Mouse (Mus musculus) liver (tissue): Measurements from ENCODE around the gene Tmpo.

Experiments used
- DNase-seq: peaks from one replicate; pipeline ENCODE4 v3.0.0-alpha.2; 2020; ENCODE audit warnings: mixed read lengths

Tmpo gene

DNA sequence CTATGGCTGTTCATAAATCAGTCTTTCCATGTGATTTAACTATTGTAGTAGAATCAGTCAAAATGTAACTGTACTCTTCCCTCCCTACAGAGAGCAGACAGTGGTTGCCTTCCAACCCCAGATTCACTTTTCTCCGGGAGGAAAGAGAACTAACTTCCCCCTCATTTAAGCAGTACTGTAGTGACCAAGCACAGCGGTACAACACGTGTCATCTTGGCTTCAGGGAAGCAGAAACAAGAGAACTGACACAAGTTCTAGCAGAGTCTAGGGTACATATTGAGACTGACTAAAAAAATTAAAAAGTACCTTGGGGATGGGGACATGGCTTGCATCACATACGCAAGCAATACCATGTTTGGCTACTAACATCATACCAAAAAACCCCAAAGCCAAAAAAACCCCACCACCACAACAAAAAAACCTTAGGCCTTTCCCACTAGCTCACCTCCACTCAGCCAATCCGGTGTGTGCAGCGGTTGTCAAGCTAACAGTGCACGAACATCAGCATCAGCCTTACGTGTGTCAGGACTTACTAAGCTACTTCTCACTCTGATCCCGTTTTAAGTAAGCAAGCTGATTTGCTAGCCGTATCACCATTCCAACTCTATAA is 27.1 kb downstream of the Tmpo start:
- DNase-seq = no peak

DNA sequence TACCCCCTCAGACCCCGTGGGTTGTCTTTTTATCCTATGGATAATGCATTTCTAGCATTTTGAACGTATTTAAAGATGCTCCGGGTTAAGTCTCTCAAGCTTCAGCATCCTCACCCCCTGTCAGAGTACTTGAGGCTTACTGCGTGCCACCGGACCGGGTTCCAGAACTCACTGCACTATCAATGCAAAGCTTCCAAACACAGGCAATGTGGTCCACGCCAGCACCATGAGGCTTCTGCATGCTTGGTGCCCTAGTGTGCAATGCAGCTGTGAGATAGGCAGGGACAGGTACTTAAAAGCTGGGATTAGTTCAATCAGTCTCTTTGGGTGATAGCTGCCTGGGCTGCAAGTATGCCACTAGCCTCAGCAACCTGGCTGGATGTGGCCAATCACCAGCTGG is 35.7 kb downstream of the Tmpo start:
- DNase-seq = no peak

DNA sequence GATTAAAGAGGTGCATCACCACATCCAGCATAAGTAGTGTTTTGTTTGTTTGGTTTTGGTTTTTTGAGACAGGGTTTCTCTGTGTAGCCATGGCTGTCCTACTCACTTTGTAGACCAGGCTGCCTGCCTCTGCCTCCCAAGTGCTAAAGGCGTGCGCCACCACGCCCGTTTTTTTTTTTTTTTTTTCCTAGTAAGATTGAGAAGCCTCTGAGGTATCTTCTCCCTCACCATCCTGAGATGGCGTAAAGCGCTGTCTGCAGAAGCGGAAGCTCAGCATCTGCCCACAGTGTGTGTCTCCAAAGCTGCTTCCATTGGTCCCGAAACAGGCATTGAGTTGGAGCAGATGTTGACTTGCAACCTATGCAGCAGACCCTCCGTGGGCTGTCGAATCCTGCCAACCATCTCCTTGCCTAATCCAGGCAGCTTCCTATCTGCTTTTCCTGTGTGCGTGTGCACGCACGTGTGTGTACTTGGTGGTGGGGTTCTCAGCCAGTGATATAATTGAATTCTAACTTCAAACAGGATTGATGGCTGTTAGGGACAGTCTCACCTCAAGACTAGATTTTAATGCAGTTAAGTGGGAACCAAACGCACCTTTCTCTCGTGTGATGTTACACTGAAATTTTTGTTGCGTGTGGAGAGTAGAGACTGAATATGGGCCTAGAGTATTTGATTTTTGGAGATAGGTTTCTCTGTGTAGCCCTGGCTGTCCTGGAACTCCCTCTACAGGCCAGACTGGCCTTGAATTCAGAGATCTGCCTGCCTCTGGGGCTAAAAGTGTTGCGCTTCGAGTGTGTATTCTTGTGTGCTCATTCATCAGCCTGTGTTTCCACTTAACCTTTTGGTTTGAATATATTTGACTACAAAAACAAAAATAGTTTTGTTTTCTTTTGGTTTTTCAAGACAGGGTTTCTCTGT is 37.5 kb downstream of the Tmpo start:
- no peak for DNase-seq

DNA sequence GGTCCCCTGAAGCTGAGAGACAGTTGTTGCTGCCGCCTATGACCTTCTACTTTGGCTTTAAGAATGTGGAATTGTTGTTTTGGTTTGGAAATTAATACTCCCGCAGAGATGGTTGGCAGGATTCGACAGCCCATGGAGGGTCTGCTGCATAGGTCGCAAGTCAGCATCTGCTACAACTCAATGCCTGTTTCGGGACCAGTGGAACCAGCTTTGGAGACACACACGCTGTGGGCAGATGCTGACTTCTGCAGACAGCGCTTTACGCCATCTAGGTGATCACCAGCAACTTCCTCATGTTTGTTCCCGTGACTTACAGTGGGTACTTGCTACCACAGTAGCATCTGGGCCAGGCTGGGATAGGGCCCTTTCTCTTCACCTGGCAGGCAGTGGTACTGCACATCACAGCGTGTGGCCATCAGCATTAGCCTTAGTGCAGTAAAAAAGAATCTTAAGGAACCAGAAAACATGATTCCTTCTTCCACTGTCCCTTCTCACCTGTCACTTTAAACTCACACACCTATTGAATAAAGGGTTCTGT is 38.4 kb downstream of the Tmpo start:
- no peak for DNase-seq

DNA sequence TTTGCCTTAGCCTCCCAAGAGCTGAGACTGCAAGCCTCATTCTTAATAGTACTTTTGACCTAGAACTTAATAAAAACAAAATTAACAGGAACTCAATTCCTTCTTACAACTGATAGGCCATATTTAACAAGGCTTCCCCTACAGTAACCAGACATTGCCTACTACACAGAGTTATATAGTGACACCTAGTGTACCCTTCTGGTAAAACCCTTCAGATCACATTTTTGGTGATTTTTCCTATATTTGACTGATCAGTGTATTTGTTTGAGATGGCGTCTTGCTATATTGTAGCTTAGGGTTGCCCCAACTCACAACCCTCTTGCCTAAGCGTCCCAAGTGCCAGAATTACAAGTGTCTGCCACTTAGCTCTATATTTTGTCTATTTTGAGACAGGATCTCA is 39.6 kb downstream of the Tmpo start:
- DNase-seq = no peak

DNA sequence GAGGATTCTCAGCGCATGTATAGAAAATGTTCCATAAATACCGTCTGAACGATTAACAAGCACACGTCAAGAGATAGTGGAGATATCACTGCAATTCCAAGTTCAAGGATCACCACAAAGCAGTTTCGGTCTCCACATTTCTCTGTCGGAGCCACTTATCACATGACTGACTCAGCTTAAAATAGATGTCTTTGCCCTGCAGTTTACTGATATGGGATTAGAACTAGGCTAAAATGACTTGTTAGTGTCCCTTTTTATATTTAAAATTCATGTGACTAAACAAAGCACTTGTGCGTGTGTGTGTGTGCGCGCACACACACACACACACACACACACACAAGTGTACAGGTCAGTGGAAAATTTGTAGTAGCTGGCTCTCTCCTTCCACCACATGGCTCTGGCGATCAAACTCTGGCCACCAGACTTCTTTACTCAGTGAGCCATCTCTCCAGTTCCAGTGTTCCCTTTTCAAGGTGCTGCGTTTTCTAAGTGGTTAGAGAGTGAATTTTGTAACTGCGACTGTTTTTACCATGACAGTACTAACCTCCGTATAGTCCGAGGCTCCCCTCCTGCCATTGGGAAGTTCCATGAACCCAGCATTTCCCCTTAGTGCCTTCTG is 41.9 kb downstream of the Tmpo start:
- no peak for DNase-seq

DNA sequence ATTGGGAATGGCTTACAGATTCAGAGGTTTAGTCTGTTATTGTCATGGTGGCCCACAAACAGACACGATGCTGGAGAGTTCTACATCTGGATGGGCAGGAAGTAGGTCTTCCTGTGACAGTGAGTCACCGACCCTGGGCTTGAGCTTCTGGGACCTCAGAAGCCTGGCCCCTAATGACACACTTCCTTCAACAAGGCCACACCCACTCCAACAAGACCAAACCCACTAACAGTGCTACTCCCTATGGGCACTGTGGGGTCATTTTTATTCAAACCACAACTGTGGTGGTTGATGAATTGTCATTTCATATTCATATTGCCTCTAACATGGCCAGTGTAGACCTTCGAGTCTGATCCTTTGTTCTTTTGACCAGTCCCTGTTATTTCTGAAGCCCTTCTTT is 42.8 kb downstream of the Tmpo start:
- no peak for DNase-seq

DNA sequence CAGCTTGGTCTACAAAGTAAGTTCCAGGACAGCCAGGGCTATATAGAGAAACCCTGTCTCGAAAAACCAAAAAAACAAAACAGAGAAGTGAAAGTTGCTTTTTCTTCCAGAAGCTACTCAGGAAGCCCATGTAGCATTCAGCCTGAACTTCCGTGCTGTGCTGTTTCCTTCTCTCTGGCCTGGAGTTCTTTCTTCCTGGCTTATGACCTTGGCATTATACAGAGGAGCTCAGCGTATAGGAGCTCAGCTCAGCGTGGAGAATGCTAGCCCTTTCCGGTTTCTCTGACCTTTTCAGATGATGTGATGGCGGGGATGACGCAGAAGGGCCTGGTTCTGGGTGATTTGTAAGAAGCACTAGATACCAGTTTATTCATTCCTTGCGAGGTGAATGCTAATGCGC is 43.7 kb downstream of the Tmpo start:
- no peak for DNase-seq

DNA sequence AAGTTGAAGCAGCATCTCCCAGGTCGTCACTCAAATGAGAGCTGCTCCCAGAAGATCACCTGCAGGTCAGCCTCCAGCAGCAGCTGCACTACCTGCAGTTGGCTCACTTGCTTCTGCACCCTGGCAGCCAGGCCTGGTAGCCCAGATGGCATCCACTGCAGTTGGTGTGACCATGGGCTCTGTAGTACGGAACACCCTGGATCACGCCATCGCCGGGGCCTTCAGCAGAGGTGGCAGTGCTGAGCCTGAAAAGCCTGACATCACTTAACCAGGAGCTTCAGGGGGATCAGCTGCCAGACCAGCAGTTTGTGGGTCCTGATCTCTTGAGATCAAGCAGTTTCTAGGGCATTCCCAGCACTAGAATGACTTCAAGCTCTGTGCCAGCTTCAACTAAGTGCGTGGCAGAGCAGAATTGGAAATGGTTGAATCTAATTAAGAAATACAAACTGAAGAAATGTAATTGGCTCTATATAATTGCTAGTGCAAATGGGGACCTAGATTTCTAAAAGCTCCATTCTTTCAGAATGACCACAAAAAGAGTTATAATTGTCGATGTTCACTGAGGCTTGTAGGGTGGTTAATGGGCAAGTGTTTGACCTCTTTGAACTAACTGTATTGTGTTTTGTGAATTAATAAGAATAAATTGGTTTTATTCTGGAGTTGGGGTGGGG is 45.7 kb downstream of the Tmpo start:
- DNase-seq = no peak

DNA sequence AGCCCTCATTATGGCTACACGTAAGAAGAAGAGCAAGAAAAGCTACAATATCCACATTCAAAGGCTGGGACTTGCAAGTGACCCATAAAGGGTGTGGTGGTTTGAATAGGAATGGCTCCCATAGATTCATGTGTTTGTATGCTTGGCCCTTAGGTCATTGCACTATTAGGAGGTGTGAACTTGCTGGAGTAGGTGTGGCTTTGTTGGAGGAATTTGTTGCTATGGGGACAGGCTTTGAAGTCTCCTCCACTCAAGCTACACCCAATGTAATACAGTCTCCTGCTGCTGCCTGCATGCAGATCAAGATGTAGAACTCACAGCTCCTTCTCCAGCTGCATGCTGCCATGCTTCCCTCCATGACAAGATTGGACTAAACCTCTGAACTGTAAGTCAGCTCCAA is 49.5 kb downstream of the Tmpo start:
- no peak for DNase-seq

DNA sequence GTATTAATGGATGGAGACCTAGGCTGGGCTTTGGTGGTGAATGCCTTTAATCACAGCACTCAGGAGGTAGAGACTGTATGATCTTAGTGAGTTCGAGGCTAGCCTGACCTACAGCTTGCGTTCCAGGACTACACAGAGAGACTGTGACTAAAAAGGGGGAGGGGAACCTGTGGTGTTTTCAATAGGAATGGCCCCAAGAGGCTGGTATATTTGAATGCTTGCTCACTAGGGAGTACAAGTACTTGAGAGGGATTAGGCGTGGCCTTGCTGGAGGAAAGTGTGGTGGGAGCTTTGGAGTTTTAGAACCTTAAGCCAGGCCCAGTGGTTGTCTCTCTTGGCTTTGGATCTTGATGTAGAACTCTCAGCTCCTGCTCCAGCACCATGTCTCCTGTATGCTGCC is 50.3 kb downstream of the Tmpo start:
- DNase-seq = no peak

DNA sequence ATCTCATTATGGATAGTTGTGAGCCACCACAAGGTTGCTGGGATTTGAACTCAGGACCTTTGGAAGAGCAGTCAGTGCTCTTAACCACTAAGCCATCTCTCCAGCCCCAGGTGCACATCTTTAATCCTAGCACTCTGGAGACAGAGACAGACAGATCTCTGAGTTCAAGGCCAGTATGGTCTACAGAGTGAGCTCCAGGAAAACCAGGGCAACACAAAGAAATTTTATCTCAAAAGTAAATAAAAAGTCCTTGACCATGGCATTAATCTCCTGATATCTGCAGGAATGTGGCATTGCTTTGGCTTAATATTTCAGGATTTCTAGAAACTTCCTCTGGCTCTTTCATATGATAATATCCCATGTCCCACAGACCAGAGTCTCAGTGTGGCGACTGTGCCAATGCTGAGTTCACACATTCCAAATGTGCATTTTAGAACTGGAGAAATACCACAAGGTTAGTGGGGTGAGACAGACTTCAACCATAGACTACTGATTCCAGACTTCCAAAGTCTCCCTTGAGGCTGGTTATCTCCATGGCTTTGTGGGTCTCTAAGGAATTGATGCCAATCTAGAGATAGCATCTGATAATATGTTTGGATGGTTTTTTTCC is 52.5 kb downstream of the Tmpo start:
- DNase-seq = no peak

DNA sequence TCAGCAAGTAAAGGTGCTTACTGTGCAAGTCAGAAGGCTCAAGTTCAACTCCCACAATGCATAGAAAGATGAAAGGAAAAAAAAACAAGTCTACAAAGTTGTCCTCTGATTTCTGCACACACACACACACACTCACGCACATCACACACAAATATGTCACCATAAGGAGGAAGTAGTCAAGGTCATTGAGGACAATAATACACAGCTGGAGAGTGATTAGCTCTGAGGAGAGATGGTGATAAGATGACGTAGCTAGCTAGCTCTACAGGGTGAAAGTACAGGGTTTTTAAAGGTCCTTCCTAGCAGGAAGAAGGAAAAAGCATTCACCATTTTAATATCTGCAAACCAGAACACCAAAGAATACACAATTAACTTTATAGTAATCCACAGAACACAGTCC is 53.7 kb downstream of the Tmpo start:
- DNase-seq = no peak

DNA sequence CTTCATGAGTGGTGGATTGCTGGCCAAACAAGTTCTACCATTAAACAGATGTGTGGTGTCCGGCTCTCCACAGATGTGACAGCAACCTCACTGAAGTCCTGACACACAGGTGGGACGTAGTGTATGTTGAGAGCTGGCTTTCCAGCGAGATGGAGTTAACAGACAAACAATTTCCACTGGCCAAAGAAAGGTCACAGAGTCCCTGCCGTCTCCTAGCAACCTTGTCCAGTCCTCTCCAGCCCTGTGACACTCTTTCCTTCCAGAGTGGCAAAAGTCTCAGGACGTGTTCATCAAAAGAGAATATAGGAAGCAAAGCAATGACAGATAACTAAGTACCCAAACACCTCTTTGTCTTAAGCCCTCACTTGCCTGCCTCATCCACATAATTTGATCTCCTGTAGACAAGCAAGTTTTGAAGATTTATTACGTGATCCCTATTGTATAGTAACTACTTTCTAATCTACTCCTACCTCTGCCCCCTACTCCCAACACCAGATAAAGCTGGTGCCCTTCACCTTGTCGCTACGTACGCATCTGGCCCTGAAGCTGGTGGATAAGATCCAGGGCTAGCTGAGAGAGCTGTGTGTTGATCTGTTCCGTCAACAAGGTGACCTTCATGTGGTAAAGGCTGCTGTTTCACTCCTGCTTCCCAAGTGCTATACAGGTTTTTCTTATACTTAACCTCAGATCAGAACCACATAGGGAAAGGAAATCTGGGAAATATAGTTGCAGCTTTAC is 54.3 kb downstream of the Tmpo start:
- DNase-seq = no peak

DNA sequence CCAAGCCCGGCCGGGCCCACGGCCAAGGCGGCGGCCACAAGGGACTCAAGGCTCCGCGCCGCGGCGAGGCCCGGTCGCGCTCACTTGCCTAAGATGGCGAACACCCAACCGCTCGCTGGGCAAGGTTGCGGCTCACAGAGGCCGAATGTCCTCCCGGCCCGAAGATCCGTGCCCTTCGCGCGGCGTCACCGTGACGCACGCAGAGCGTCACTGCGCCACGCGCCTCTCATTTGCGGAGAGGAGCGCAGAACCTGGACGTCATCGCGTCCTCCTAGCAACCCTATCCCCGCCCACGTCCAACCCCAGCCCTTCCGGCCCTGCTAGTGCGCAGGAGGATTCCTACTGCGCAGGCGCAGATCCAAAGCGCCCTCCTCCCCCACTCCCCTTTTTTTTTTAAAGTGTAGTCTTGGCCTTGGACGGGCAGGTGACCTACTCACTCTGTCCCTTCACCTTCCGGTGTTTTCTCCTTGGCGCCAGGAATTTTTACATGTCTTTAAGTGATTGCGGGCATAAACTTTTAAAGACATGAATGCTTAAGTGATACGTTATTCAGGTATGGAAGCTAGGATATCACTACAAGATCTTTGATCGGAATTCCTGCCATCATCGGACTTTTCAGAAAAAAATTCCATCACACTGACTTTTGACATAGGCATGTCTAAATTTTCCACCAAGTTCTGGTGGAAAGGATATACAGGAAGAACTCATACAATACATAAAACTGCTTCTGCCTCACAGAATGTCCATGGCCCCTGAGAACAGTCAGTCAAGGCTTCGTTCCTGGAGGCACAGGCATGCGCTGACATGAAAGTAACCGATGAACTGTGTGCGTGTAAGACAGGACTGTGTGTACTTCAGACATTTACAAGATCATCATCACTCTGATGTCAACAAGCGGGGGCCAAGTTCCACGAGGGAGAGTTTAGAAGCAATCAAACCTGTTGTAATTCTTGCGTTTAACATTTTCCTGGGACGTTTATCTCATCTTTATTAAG is 57.0 kb downstream of the Tmpo start, which contains the start of gene Slc25a3:
Gene Slc25a3, minus strand, starts transcription at position 232 of the 995 bp plus-strand sequence.
- peak; percentile 98 for DNase-seq

DNA sequence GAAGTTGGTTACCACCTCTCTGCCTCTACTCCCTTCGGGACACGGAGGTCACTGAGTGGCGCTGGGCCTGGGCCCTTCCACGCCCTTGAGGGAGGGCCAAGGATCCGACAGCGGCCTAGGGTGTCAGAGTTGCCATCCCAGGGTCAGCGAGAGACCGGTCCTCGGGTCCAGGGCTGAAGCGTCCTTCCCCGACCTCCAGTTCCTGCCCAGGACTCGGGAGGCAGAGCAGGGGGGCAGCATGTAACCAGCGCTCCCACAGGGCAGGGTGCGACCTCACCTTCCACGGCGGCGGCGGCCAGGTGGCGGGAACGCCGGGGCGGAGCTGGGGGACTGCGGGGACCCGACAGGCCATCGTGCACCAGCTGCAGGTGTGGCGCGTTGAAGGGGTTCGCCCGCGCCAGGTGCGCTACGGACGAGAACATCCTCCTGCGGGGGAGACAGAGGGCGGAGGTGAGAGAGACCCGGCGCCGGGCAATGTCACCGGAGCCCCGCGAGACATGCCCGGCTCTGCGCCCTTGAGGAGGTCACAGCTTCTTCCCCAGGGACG is 57.8 kb downstream of the Tmpo start:
- peak; percentile 72 for DNase-seq

DNA sequence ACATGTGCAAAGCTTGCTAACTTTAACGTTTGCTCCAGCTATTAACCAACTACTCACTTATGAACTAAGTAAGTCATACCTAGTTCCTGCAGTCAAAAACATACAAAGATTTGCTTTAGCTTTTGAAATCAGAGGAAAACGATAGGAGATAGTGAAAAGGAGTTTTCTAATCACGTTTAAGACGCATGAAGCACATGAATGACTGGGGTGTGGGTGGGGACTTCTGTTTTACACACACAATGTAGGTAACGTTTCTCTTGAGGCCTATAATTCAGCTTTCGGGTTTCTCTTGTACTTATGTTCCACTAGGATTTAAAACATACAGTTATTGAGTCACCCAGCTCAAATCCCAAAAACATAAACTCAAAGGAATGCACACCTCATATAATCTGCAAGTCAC is 58.5 kb downstream of the Tmpo start:
- DNase-seq = no peak

DNA sequence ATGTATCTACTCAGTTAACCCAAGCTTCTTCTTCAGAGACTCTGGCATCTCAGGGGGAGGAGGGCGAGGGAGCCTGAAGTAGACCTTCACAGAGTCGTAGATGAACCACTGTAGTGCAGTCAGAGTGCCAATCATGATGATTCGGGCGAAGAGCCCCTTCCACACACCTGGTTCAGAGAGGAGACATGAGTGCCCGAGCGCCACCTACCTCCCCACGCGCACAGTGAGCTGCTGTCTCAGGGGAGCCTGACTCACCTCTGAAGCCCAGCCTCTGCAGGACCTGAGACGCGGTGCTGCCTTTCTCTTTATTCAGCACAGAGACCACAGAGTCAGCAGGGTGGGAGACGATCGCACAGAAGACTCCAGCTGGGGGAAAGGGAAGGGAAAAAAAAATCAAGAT is 64.2 kb downstream of the Tmpo start:
- no peak for DNase-seq

DNA sequence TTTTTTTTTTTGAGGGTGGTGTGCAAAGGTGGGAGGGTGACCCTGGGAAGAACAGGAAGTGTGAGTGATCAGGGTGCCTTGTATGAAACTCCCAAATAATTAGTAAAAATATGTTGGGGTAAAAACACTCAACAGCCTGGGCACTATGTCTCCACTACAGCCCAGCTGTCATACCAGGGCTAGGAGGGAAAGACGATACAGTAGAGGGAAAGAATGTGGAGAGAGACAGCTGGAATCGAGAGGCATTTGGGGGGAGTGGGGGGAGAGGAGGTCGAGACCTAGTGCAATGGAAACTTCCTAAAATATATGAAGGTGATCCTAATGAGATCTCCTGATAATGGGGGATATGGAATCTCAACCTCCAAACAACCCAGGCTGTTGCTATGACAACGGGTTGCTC is 71.3 kb downstream of the Tmpo start:
- DNase-seq = no peak

DNA sequence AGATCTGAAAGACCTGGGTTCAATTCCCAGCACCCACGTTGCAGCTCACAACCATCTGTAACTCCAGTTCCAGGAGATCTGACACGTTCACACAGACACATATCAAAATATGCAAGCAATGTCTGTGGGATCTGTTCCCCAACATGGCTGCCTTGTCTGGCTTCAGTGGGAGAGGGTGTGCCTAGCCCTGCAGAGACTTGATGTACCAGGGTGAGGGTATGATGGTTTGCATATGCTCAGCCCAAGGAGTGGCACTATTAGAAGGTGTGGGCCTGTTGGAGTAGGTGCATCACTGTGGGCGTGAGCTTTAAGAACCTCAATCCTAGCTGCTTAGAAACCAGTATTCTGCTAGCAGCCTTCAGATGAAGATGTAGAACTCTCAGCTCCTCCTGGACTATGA is 75.1 kb downstream of the Tmpo start:
- no peak for DNase-seq
